Mouse (Mus musculus): ENCODE measurements around the gene Ccer2.

Ccer2 gene

DNA sequence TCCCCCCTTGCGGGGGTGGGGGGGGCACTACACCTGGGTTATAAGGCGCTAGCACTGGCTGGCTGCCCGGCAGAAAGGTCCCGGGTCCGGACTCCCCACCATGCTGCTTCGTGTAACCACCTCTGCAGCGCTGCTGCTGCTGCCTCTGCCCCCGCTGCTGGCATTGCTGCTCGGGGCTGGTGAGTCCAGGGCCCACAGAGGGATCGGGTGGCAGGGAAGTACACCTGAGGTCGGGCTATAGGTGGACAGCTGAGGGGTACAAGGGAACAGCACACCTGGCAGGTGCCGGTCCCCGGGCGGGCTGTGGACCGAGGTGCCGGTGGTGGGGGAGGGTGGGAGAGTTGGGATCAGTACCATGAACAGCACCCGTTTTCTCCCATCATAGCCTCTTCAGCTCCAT lies at the start of gene Ccer2:
Ccer2 (plus strand) TSS at position 96 of the 400 bp plus-strand sequence.
- no peak for DNase-seq

DNA sequence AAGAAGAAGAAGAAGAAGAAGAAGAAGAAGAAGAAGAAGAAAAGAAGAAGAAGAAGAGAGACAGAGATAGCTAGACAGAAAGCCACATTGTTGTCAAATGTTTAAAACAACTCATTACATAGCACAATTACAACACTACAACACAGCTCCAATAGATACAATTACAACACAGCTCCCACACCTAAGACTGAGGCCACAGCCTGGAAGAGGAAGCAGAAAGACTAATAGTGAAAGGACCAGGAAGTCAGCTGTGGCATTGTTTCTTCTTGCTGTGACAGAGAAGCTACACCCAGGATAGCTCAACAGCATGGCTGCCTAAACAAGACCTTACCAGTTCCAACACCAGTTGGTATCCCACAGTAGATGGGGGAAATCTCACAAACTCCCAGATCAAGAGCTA lies 46.5 kb upstream of the Ccer2 start:
- no peak for DNase-seq

DNA sequence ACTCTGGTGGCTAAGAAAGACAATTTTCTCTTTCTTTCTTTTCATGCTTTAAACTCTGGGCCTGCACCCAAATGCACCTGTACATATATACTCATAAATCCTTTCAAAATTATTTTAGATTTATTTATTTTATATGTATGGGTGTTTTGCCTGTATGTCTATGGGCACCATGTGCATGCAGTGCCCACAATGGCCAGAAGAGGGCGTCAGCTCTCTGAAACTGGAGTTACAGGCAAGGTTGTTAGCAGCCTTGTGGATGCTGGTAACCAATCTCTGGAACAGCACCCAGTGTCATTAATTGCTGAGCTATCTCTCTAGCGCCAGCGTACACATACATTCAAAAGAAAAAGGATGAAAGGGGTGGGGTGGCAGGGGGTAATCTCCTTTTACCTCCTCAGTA lies 45.0 kb upstream of the Ccer2 start:
- no peak for DNase-seq

DNA sequence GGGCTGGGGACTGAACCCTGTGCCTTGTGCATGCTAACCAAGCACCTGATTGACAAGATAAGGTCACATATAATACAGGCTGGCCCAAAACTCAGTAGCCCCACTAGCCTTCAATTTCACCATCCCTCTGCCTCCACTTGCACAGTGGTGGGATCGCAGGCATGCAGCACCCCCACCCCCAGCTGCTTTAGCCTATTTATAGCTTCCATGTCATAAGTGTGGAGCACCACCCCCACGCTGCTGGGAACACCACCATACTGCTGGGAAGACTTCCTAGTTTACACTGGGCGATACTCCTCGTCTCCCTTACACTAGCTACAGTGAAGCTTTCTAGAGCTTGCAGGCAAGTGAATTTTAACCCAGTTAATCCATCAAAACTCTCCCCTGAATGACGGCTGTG lies 41.3 kb upstream of the Ccer2 start:
- no peak for DNase-seq

DNA sequence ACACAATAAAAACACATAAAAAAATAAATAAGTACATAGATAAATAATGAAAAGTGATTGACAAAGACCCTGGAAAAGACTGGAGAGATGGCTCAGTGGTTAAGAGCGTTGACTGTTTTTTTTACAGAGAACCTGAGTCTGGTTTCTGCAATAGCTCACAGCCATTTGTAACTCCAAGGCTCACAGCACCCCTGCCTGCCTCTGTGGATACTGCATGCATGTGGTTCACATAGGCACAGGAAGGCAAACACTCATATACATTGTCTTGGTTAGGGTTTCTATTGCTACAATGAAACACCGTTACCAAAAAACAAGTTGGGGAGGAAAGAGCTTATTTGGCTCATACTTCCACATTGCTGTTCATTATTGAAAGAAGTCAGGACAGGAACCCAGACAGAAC lies 40.4 kb upstream of the Ccer2 start:
- DNase-seq: no peak

DNA sequence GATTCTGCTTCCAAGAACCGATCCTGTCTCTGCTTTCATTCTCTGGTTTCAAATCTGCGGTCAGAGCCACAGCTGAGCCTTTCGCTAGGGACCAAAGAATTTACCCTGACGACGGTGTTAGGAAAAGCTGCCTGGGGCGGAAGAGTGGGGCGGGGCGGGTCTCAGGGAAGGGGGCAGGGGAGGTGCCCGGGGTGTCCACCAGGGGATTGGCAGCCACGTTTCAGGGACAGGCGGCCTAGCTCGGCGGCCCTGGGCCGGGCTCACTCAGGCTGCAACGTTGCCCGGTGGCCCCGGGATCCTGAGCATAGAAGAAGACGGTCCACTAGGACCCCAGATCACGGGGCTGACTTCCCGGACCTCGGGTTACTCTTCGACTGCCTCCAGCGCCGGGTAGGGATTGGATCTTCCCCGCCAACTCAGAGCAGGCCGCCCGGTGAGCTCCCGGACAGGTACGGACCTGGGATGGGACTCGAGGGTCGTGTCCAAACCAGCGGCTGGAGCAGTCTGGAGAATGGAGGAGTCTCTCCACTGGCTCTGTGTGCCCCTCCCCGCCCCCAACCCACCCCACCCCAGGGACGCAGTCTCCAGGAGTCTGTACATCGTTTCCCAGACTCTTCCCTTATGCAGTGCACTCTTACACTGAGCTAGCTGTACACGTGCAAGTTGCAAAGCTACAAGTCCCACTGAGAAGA lies 39.2 kb upstream of the Ccer2 start, which contains the start of gene Fbxo17:
Fbxo17 (plus strand) TSS at position 215 of the 692 bp plus-strand sequence.
- peak in 1 of 2 experiments; percentile 11 for DNase-seq

DNA sequence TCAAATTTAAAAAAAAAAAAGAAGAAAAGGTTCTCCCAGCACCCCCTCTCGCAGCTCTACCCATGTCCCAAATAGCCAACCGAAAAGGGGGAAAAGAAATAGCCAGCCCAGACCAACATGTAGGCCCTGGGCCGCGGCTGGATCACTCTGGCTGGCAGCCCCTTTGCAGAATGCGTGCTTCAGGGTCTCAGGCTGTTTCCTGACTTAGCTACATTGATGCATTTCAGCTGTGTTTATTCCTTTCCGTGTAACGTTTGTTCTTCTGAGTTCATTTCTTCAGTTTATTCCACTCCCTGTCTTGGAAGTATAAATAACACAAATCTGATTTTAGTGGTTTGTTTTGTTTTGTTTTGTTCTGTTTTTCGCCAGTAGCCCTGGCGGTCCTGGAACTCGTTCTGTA lies 38.2 kb upstream of the Ccer2 start:
- DNase-seq: no peak

DNA sequence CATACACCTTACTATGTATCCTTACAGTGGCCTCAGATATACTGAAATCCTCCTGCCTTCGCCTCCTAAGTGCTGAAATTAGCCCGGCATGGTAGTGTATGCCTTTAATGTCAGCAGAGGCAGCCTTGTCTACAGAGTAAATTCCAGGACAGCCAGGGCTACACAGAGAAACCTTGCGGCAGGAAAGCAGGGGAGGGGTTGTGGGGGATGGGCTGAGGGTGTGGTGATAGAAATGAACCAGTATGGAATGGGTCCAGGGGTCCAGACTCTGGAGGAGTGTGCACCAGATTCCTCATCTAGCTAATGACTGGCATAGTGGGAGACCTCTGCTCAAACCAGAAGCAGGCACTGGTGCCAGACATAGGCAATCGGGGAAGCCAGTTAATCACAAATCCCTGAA lies 36.8 kb upstream of the Ccer2 start:
- no peak for DNase-seq

DNA sequence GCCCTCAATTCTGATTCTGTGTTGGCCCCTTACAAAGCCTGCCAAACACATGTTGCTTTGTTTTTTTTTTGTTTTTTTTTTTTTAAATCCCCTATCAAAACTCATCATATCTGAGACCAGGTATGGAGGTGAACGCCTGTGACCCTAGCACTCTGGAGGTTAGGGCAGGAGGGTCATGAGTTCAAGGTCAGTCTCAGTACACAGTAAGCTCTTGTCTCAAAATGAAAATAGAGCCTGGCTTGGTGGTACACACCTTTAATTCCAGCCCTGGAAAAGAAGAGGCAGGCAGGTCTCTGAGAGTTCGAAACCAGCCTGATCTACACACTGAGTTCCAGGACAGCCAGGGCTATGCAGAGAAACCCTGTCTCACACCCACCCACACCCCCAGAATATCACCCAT lies 36.3 kb upstream of the Ccer2 start:
- DNase-seq: no peak

DNA sequence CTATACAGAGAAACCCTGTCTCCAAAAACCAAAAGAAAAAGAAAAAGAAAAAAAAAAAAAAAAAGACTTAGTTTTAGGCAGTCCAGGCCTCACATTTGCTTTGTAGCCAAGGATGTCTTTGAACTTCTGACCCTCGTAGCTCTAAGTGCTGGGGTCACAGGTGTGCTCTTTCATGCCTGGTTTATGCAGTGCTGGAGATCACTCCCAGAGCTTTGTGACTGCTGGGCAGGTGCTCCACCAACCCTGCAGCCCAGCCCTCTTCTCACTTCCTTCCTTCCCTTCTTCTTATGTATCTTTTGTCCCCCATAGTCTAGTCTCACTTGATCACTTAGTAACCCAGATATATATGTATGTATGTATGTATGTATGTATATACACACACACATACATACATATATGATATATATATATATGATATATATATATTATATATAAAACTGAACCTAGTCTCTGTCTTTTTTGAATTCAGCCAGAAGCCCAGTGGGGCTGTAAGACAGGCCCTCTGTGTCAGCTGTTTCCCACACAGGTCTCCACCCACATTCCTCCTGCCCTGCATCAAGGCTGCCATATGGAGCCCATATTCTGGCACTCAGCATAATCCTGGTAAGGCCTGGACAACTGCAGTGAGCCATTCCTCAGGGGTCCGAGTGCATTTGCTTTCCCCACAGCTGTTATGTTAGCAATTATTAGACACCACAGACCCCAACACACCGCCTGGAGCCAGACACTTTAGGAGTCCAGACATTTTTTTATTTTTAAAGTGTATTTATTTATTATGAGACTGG lies 35.0 kb upstream of the Ccer2 start:
- DNase-seq: no peak

DNA sequence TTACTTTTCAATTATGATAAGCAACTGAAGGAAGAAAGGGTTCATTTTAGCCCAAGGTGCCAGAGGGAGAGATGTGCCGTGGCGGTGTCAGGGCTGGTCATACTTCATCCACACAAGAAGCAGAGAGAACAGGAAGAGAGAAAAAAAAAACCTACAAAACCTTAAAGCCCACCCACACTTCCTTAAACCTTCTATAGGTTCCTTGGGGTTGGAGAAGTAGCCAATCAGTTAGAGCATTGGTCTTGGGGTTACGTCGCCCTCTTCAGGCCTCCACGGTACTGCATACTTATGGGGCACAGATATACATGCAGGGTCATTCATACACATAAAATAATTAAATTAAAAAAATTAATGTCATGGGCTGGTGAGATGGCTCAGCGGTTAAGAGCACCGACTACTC lies 33.9 kb upstream of the Ccer2 start:
- no peak for DNase-seq

DNA sequence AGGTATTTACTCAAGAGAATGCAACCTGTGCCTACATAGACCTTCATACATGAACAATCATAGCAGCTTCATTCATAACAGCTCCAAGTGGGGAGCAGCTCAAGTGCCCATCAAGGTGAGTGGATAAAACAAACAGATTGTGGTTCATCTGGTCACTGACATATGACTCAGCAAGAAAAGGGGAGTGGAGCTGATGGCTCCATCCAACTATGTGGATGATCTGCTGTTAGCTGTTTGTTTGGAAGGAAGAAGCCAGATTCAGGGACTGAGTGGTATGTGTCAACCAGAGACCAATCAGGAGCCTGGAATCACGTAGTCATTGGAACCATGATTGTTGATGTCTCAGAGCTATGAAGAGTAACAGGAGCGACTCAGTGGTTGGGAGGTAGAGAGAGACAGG lies 31.4 kb upstream of the Ccer2 start:
- DNase-seq: no peak

DNA sequence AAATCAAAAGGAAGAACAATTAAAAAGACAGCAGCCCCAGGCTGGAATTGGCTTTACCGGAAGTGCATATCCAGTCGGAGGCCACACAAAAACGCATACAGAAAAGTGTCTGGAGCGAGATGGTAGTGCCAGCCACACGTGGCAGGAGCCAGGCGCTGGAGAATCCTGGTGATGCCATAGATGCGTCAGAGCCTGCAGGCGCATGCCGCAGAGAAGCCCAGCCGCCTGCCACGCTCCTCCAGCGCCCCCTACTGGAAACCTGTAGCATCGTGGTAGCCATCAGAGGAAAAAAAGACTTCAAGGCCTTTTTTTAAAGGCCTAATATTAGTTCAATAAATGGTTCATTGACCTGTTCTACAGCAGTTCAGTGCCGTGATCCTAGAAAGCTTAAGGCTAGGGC lies 29.4 kb upstream of the Ccer2 start:
- DNase-seq: peak; percentile 40 to 58

DNA sequence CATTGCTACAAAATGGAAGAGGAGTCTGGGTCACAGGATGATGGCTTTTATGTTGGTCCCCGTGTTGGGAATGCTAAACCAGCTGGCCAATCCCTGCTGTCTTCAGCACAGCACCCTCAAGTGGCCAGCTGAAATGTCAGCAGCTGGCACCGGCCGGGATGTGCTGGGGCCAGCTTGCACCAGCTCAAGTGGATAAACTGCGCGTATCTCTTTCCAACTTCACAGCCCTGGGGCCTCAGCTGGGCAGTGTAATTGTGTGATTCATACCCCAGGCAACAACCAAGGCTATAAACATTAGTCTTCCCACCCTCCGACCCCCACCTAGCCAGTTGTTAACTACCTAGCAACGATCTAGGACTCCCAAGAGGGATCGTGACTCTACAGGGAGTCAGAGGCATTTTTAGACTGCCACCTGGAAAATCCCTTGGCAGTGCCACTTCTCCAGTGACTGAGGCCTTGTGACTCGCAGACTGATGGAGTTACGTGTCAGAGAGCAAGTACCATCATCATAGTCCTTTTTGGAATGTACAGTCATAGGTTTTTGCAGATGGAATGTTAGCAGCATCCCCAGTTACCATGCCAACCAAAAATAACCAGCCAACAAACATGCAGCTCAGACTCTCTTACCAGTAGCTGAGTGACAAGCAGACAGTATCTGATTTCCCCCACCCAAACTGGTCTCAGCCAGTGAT lies 28.2 kb upstream of the Ccer2 start:
- DNase-seq: no peak

DNA sequence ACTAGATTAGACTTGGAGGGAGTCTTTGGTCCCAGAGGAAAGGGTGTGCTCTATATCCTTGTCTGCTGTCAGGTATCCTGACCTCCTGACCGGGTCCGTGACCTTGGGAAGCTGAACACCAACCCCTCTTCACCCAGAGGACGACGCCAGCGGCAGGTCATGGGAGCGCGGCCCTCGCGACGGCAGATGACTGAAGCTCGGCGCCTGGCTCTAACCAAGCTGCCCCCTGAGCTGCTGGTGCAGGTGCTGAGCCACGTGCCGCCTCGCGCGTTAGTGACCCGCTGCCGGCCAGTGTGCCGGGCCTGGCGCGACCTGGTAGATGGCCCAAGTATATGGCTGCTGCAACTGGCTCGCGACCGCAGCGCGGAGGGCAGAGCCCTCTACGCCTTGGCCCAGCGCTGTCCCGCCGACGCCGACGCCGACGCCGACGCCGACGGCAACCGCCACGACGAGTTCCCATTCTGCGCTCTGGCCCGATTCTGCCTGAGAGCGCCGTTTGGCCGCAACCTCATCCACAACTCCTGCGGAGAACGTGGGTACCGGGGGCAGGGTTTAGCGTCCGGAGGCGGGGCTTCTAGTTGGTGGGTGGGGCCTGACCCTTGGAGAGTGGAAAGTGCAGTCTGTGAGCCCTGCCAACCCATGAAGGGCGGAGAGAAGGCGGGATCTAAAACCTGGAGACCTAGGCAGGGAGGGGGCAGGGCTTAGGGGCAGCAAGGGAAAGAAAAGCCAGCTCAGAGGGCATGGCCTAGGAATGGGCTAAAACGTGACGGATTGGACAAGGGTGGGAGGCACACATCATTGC lies 23.4 kb upstream of the Ccer2 start:
- DNase-seq: peak; percentile 93 to 95

DNA sequence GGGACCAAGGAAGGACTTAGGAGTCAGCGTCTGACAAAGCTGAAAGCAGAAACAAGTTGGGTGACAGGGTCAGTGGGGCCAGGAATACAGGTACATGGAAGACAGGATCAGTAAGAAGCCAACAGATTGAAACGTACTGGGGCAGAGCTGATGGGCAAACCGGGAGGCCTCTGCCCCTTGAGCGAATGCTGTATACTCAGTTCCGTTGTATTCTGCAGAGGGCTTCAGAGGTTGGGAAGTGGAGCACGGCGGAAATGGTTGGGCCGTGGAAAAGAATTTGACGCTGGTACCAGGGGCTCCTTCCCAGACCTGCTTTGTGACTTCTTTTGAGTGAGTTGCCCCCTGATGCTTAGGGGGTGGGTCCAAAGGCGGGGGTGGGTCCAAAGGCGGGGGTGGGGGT lies 22.8 kb upstream of the Ccer2 start:
- no peak for DNase-seq

DNA sequence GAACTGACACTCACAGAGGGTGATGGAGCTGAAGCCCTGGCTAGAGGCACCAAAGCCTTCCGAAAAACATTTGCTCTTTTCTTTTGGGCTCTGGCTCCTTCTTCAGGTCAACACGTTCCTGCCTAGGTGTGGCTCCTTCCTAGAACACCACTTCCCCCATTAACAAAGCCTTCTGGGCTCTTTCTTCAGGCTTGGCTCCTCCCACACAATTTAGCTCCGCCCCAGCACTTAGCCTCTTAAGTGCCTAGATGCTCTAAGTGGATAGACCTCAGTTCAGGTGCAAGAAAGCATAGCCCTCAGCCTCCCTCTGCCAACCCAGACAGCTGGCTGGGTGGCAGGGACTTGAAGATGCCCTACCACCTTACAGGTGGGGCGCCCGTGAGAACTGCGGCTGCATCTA lies 20.3 kb upstream of the Ccer2 start:
- no peak for DNase-seq

DNA sequence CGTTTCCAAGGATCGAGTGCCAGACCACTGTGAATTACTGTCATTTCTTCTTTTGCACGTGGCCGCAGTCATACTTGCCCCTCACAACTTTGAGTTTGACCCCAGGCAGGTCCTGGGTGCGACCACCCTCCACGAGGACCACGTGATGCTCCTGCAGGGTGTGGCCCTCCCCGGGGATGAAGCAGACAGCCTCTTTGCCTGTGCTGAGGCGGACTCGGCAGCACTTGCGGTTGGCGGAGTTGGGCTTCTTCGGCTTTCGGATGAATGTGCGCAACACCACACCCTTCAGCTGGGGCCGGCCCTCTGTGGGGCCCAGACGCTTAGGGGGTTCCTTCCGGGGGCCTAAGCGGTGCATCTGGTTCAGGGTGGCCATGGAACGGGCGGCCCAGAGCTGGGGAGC lies 16.1 kb upstream of the Ccer2 start:
- DNase-seq: no peak

DNA sequence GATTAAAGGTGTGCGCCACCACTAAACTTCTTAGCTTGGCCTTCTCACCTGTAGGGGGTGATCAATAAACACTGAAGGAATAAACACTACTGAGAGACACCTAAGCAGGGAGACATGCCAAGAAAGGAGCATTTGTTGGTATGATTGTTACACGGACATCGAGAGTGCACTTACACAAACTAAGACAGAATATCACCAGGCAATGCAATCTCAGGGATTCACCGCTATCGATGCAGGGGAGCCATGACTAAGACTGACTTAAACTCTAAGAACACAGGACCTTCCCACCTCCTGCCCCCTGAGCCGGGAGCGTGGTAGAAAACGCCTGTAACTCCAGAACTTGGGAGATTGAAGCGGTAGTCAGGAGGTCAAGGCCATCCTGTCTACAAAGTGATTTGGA lies 15.0 kb upstream of the Ccer2 start:
- no peak for DNase-seq

DNA sequence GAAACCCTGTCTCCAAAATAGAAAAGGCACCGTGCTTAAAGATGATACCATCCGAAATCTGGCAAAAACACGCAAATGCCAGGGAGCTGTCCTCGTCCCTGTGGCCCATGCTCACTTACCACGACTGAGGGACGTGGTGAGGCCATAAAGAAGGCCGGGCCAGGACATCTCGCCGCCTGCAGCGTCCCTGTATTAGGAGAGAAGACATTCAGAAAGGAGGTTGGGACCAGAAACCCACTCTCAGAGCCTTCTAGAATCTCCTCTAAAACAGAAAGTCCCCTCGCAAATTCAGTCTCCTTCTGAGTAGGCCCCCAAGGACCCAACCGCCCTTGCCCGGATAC lies 14.6 kb upstream of the Ccer2 start:
- DNase-seq: no peak

DNA sequence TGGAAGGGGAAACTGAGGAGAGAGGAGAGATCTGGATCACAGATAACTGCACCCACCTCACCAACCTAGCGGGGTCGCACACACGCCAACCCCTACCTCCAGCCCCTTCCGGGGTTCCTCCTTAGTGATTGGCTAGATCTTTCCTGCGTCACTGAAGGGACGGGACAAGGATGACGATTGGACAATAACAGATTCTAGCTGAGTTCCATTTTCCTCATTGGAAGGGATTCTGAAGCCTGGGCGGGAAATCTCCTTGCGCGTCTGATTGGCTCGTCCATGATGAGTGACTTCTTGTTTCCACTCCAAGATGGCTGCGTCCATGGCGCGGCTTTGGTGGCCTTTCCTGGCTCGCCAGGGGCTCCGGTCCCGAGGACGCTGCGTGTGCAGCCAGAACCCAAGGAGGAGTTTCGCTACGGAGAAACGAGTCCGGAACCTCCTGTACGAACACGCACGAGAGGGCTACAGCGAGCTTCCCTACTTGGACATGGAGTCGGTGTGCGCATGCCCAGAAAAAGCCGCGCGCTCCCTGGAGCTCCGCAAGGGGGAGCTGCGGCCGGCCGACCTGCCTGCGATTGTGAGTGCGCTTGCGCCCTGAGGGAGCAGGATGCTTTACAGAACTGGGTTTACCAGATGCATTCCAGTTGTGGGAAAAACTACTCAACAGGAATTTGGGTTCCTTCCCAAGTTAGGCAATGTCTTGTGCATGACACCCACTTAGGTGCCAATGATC lies 14.1 kb upstream of the Ccer2 start, which contains the start of the genes Mrps12 and Sars2:
Mrps12 (minus strand) TSS at position 112 of the 730 bp plus-strand sequence.
Sars2 (plus strand) TSS at position 284 of the 730 bp plus-strand sequence.
- peak; percentile 98 for DNase-seq

DNA sequence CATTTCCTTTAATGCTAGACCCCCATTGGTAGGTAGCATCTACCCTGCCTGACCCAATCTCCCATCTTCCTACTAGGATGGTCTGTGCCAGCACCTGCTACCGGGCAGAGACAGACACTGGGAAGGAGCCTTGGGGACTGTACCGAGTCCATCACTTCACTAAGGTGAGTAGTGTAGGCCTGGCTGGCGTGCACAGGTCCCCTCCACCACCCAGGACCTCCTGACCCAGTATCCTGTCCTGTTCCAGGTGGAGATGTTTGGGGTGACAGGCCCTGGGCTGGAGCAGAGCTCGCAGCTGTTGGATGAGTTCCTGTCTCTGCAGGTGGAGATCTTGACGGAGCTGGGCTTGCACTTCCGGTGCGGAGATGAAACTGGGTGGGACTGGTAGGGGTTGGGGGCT lies 6.0 kb upstream of the Ccer2 start:
- DNase-seq: no peak
